Mouse (Mus musculus) midbrain, embryonic 16.5 days (tissue): ENCODE measurements around the gene Mlst8. TPM values are rescaled to one million over a fixed set of nuclear protein-coding genes. Genes with fewer than 3 reads are reported as not detected.
"Not testable (repeated sequence)": the region's sequence is repeated elsewhere in the genome, so short reads cannot be mapped to it uniquely, and the experiment has no call there.

Source experiments
- ATAC-seq: fragments of 200-750 bp; cut with Nextera tagmentation; 2 replicates; pipeline ENCODE4 v1.8.0; 2017; ENCODE audit warnings: moderate TSS enrichment
- H3K27ac ChIP-seq: fragments of 300-500 bp; sonication (generic); 2 replicates; pipeline ENCODE4 v1.5.1; 2014; ENCODE audit warnings: mild to moderate bottlenecking, low read length, mixed read lengths
- H3K27me3 ChIP-seq: fragments of 300-500 bp; sonication (generic); 2 replicates; pipeline ENCODE4 v1.6.1; 2014; ENCODE audit warnings: low read depth, low read length, mixed read lengths; ENCODE audit not compliant: control insufficient read depth, insufficient read depth
- H3K36me3 ChIP-seq: fragments of 300-500 bp; sonication (generic); 2 replicates; pipeline ENCODE4 v1.6.1; 2014; ENCODE audit warnings: mild to moderate bottlenecking, low read length, moderate library complexity, mixed read lengths; ENCODE audit not compliant: control insufficient read depth, insufficient read depth
- H3K4me1 ChIP-seq: fragments of 300-500 bp; sonication (generic); 2 replicates; pipeline ENCODE4 v1.6.1; 2014; ENCODE audit warnings: mild to moderate bottlenecking, low read length, mixed read lengths; ENCODE audit not compliant: control insufficient read depth, insufficient read depth
- H3K4me2 ChIP-seq: fragments of 300-500 bp; sonication (generic); 2 replicates; pipeline ENCODE4 v1.6.1; 2014; ENCODE audit warnings: mild to moderate bottlenecking, low read length, mixed read lengths
- H3K4me3 ChIP-seq: fragments of 300-500 bp; sonication (generic); 2 replicates; pipeline ENCODE4 v1.5.1; 2014; ENCODE audit warnings: low read depth, mild to moderate bottlenecking, low read length, moderate library complexity, mixed read lengths
- H3K9ac ChIP-seq: fragments of 300-500 bp; sonication (generic); 2 replicates; pipeline ENCODE4 v1.6.1; 2014; ENCODE audit warnings: low read depth, low read length, mixed read lengths
- H3K9me3 ChIP-seq: fragments of 300-500 bp; sonication (generic); replicated peaks from 2 replicates; pipeline ENCODE4 v1.6.1; 2014; ENCODE audit warnings: mild to moderate bottlenecking, low read length, mixed read lengths; ENCODE audit not compliant: control insufficient read depth, poor library complexity, severe bottlenecking
- whole genome bisulfite sequencing: fragments of 180-500 bp; shearing (Covaris S2); extraction: QIAGEN DNeasy Blood & Tissue Kit; methylation state at CpG from one replicate; pipeline ENCODE4 v1.1.7; 2014; 5-methylcytosine and 5-hydroxymethylcytosine counted together
- polyA plus RNA-seq: library from polyadenylated mRNA; unstranded; fragments of >200 nt; fragmentation: Nextera tagmentation; extraction: Ambion mirVana; gene quantifications from 2 replicates; pipeline ENCODE4 v1.2.1, GENCODE M21; 2015

Gene Mlst8
- polyA plus RNA-seq, 1 experiment from 2014 or later, result 37.2 TPM

DNA sequence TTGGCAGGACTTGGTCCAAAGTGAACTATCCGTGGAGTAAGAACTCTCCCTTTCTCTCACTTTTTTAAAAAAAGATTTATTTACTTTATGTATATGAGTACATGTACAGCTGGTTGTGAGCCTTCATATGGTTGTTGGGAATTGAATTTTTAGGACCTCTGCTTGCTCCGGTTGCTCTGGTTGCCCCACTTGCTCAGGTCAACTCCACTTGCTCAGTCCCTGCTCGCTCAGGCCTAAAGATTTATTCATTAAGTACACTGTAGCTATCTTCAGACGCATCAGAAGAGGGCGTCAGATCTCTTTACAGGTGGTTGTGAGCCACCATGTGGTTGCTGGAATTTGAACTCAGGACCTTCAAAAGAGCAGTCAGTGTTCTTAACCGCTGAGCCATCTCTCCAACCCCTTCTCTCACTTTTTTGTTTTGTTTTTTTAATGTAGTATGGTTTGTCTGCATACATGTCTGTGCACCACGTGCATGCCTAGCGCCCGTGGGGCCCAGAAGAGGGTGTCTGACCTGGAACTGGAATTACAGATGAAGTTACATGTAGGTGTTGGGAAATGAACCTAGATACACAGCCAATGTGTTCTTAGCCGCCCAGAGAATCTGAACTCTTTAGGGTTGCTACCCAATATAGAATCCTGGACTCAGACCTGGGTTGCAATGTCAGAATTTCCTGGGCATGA is 23.2 kb downstream of the Mlst8 start:
- H3K9ac ChIP-seq, H3K9me3 ChIP-seq, ATAC-seq, H3K36me3 ChIP-seq, H3K27me3 ChIP-seq: not testable (repeated sequence)
- H3K4me2 ChIP-seq, result peak overlapping the region; percentile 39
- H3K4me1 ChIP-seq, result peaks cover 14% of the 10 kb centered on the region
- 54% methylated on average over 10 of the region's 10 CpGs for WGBS
- peak overlapping the region; percentile 72 for H3K4me3 ChIP-seq
- 0 out of 2 replicates have a peak overlapping the region, but pooled peaks have one; percentile 5 for H3K27ac ChIP-seq

DNA sequence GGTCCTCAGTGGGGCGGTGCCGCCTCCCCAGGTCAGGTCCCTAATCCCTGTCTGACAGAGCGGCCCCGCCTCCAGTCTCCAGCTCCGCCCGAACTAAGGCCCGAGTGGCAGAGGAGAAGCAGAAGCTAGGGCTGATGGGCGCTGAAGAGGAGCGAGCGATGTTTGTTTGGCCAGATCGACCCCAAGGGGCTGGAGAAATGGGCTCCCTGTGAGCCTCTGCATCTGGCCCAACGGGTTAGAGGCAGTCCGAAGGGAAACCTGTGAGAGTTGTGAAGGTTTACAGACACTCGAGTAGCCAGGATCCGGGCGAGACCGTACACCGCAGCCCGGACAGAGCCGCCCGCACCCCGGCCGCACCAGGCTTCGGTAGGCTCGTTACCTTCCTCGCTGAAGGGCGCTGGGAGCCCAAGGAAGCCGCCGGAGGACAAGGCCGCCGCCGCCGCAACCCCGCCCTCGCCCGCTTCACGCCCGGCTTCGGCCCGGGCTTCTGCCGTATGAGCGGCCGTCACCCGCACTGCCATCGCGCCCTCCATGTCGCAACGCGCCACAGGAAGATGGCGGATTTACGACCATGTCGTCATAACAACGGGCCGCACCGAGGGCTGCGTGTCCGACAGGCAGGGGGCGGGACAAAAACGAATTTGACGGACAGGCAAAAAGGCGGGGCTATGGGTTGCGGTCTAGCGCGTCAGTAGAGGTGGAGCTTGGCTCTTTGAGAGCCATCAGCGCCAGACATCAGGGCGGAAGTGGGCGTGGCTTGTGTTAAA is 23.9 kb downstream of the Mlst8 start:
- peak overlapping the region; percentile 82 for H3K9ac ChIP-seq
- under 1% methylated on average over 67 of the region's 67 CpGs for WGBS
- peaks cover 14% of the 10 kb centered on the region for H3K4me1 ChIP-seq
- peak; percentile 94 for ATAC-seq
- peak overlapping the region; percentile 72 for H3K4me3 ChIP-seq
- H3K27ac ChIP-seq, result peak overlapping the region; percentile 93
- peak overlapping the region; percentile 78 for H3K4me2 ChIP-seq
- no peaks in the 10 kb centered on the region for H3K9me3 ChIP-seq
- peaks cover 12% of the 10 kb centered on the region; the same call in 1 of the 2 replicates for H3K36me3 ChIP-seq
- H3K27me3 ChIP-seq, result no peaks in the 10 kb centered on the region

DNA sequence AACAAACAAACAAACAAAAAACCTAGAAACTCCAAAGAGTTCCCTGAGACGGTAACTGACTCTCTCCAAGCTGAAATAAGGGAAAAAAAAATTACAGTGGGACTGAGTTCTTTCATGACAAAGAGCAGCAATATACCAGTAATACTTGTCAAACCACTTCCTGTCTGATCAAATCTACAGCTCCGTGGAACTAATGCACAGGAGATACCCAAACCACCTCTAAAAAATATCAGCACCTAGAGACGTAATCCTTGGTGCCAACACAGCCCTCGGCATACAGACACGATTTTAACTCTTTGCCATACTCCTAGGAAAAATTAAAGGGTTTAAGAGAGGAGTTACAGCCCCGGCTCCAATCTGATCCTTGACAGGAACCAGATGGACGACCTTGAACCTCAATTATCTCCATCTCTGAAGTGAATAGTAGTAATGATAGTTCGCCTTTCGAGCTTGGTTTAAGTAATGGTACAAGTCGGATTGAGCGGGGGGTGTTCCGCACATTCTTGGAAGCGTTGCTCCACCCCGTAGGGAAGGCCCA is 24.6 kb downstream of the Mlst8 start:
- Histone ChIP-seq H3K4me1 (peaks cover 14% of the 10 kb centered on the region), H3K9ac (peak overlapping the region; percentile 82), H3K4me3 (peak overlapping the region; percentile 72), H3K9me3 (no peaks in the 10 kb centered on the region), H3K4me2 (peak overlapping the region; percentile 78), H3K36me3 (peaks cover 17% of the 10 kb centered on the region), H3K27me3 (no peaks in the 10 kb centered on the region), H3K27ac (peak overlapping the region; percentile 93)
- 7% methylated on average over 14 of the region's 14 CpGs for WGBS
- no peak for ATAC-seq

DNA sequence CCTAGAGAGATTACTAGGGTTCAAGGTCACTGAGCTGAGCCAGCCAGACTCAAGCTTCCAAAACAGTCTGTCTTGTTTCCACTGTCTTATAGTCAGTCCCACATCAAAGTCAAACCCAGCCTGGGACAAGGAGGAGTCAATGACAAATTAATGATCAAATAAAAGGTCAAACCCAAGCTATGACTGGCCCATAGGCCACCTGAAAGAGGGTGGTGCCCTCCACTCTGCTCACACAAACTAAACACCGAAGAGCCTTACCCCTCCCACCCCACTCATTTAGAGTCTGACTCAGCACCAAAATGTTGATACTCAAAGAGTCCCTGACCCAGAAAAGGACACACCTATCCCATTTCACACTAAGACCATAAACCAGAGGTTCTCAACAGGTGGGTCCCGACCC is 25.5 kb downstream of the Mlst8 start:
- no peak overlapping the region for H3K4me3 ChIP-seq
- H3K4me2 ChIP-seq, result peak overlapping the region; percentile 78

DNA sequence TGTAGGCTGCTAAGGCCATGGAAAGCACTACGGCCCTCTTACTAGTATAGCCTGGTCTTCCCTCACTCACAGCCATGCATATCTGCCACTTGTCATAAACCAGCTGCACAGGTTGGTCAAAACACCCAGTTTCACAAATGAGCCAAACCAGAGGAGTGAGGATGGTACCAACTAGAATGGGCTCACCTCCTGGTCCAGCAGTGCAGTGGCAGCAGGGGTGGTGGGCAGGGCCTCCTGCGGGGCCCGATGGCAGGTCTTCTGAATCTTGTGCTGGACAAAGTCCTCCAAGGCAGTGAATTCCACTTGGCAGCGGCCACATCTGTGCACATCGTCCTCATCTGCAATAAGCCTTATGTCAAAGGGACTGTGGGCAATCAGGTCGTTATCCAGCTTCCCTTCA is 27.7 kb downstream of the Mlst8 start:
- ATAC-seq, result no peak
- Histone ChIP-seq H3K27me3 (no peaks in the 10 kb centered on the region), H3K4me3 (no peak overlapping the region), H3K9ac (no peak overlapping the region), H3K27ac (no peak overlapping the region), H3K9me3 (no peaks in the 10 kb centered on the region), H3K4me2 (no peak overlapping the region), H3K4me1 (peaks cover 14% of the 10 kb centered on the region), H3K36me3 (peaks cover 42% of the 10 kb centered on the region)
- 95% methylated on average over 6 of the region's 6 CpGs for WGBS

More for the DNA sequence above, 25.5 kb downstream of the Mlst8 start:
- Histone ChIP-seq H3K4me1 (peaks cover 14% of the 10 kb centered on the region), H3K9me3 (no peaks in the 10 kb centered on the region), H3K36me3 (peaks cover 23% of the 10 kb centered on the region), H3K27ac (no peak overlapping the region), H3K27me3 (no peaks in the 10 kb centered on the region), H3K9ac (no peak overlapping the region)
- WGBS, result 91% methylated on average over 2 of the region's 2 CpGs
- no peak for ATAC-seq

DNA sequence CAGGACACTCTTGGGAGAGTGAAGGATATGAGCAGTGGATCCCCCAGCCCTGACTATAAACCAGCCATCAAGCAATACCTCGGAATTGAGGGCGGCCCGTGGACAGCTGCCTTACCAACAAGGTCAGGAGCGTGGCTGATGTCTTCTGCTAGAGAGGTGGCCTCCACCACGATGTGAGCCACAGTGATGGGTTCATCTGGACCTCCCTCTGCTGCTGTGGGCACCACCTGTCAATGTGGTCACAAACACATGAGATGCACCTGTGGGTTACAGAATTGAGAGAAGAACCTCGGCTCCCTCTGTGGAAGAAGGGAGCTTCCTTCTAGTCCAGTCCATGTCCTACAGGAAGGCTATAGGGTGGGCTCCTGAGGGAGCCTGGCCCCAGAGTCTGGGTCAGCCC is 29.4 kb downstream of the Mlst8 start:
- no peak overlapping the region for H3K9ac ChIP-seq
- peaks cover 14% of the 10 kb centered on the region for H3K4me1 ChIP-seq
- no peak for ATAC-seq
- H3K4me3 ChIP-seq, result no peak overlapping the region
- H3K36me3 ChIP-seq, result peaks cover 56% of the 10 kb centered on the region
- no peaks in the 10 kb centered on the region for H3K27me3 ChIP-seq
- H3K4me2 ChIP-seq, result no peak overlapping the region
- H3K9me3 ChIP-seq, result no peaks in the 10 kb centered on the region
- 98% methylated on average over 6 of the region's 6 CpGs for WGBS
- no peak overlapping the region for H3K27ac ChIP-seq

DNA sequence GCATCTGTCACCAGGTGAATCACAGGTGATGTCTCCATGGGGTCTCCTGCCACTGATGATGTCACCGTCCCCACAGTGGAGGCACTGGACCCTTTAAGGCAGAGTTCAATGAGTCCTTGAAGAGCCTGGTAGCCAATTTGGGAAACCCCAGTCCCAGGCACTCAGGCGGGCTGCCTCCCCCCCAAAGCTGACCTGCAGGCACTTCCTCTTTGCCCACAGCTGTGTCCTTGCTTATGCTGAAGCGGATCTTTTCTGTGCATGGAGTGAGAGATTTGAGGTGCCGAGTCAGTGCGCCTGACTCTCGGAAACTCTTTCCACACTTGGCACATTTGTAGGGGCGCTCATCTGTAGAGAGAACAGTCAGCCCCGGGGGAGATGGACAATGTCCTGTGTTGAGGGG is 32.3 kb downstream of the Mlst8 start:
- Histone ChIP-seq H3K27ac (no peak overlapping the region), H3K4me3 (no peak overlapping the region), H3K4me2 (no peak overlapping the region), H3K36me3 (peaks cover 75% of the 10 kb centered on the region), H3K9me3 (no peaks in the 10 kb centered on the region), H3K4me1 (no peaks in the 10 kb centered on the region), H3K9ac (no peak overlapping the region), H3K27me3 (no peaks in the 10 kb centered on the region)
- ATAC-seq, result no peak
- 95% methylated on average over 8 of the region's 8 CpGs for WGBS

DNA sequence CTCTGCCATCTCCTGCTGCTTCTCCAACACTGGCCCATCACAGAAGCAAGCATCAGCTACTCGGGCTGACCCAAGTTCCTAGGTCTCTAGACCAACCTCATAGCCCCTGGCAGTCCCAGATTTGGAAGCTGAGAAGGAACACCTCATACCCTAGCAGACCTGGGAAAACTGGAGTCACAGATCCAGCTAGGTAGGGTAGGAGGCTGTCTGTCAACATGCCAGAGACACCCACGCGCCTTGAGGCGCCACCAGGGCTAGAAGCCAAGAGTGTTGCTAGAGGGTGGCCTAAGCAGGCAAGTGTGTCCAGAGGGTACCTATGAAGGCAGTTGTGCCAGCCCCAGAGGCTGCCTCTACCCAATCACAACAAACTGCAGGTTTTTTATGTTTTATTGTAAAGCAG is 35.5 kb downstream of the Mlst8 start:
- Histone ChIP-seq H3K27ac (no peak overlapping the region), H3K9me3 (no peaks in the 10 kb centered on the region), H3K4me3 (no peak overlapping the region), H3K27me3 (no peaks in the 10 kb centered on the region), H3K4me2 (no peak overlapping the region), H3K9ac (no peak overlapping the region), H3K4me1 (no peaks in the 10 kb centered on the region), H3K36me3 (peaks cover 62% of the 10 kb centered on the region)
- WGBS, result 95% methylated on average over 4 of the region's 4 CpGs
- ATAC-seq, result no peak

DNA sequence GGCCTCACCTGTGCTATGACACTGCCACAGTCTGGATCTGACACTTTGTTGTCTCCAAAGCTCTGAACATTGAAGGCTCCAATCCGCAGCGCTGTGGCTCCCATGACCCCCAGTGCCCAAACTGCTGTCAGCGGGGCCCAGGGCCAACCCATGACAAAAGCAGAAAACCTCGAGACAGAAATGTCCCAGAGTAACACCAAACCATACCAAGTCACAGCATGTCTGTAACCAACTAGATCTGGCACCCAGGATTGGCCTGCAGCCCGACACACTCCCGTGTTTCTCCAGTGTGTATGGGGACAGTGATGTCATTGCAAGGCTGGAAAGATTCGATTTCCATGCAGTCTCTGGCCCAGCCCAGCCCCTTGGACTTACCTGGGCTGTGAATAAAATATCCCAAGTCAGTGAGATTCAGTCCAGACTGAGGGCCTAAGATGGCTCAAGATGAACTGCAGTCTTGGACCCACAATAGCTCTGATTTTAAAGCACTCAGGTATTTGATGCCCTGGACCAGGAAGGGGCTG is 36.2 kb downstream of the Mlst8 start, which contains the start of gene Dnase1l2:
Gene Dnase1l2, minus strand, starts transcription at position 474 of the 524 bp plus-strand sequence.
- Histone ChIP-seq H3K36me3 (peaks cover 56% of the 10 kb centered on the region), H3K9ac (no peak within 1 kb of the TSS), H3K4me2 (no peak within 1 kb of the TSS), H3K27ac (no peak within 1 kb of the TSS), H3K4me1 (no peaks in the 10 kb centered on the region), H3K4me3 (no peak within 1 kb of the TSS), H3K9me3 (no peaks in the 10 kb centered on the region), H3K27me3 (no peaks in the 10 kb centered on the region)
- ATAC-seq, result no peak
- 82% methylated on average over 7 of the region's 7 CpGs for WGBS
